Mouse (Mus musculus) limb, embryonic 10.5 days (tissue): ENCODE data around the gene Poc1b. TPM values are rescaled to one million over a fixed set of nuclear protein-coding genes. Genes with fewer than 3 reads are reported as not detected.

Experiments used
- DNase-seq: peaks from one replicate; pipeline ENCODE4 v3.0.0-alpha.2; 2017; ENCODE audit warnings: low spot score
- H3K27ac ChIP-seq: fragments of 300-500 bp; sonication (generic); 2 replicates; pipeline ENCODE4 v1.5.1; 2016; ENCODE audit warnings: mild to moderate bottlenecking
- H3K27me3 ChIP-seq: fragments of 300-500 bp; sonication (generic); 2 replicates; pipeline ENCODE4 v1.6.1; 2016; ENCODE audit warnings: low read depth, mild to moderate bottlenecking; ENCODE audit not compliant: poor library complexity, severe bottlenecking
- H3K36me3 ChIP-seq: fragments of 300-500 bp; sonication (generic); 2 replicates; pipeline ENCODE4 v1.6.1; 2016; ENCODE audit warnings: mild to moderate bottlenecking, moderate library complexity
- H3K4me1 ChIP-seq: fragments of 300-500 bp; sonication (generic); 2 replicates; pipeline ENCODE4 v1.6.1; 2016
- H3K4me3 ChIP-seq: fragments of 300-500 bp; sonication (generic); 2 replicates; pipeline ENCODE4 v1.5.1; 2016; ENCODE audit warnings: mild to moderate bottlenecking, moderate library complexity
- H3K9me3 ChIP-seq: fragments of 300-500 bp; sonication (generic); replicated peaks from 2 replicates; pipeline ENCODE4 v1.6.1; 2016; ENCODE audit warnings: mild to moderate bottlenecking
- WGBS: fragments of 180-500 bp; shearing (Covaris S2); methylation state at CpG from one replicate; pipeline ENCODE4 v1.1.7; 2016; 5-methylcytosine and 5-hydroxymethylcytosine counted together
- polyA plus RNA-seq: library from polyadenylated mRNA; unstranded; fragments of >200 nt; fragmentation: Nextera tagmentation; extraction: Ambion mirVana; gene quantifications from 2 replicates; pipeline ENCODE4 v1.2.1, GENCODE M21; 2016

The Poc1b gene
- polyA plus RNA-seq, 1 experiment from 2014 or later: 39.9 TPM

DNA sequence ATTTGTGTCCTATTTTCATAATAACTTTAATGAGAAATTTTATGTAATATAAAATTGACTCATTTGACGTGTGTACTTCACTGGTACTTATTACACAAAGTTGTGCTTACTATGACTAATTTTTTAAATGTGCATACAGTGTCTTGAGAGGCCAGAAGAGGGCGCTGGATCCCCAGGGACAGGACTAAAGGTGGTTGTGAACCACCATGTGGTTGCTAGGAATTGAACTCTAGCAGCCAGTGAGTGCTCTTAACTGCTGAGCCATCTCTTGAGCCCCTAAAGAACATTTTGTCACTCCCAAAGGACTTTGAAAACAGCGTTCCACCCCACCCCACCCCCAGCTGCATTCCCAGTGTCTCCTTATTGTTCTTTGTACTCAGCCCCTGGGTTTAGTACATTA, 84.0 kb downstream of the Poc1b start:
- Histone ChIP-seq H3K27ac (no peak overlapping the region), H3K4me1 (peaks cover 28% of the 10 kb centered on the region), H3K4me3 (no peak overlapping the region), H3K27me3 (no peaks in the 10 kb centered on the region), H3K9me3 (no peaks in the 10 kb centered on the region), H3K36me3 (peaks cover 11% of the 10 kb centered on the region; the same call in 1 of the 2 replicates)
- WGBS: 41% methylated on average over 3 of the region's 3 CpGs
- DNase-seq: no peak

DNA sequence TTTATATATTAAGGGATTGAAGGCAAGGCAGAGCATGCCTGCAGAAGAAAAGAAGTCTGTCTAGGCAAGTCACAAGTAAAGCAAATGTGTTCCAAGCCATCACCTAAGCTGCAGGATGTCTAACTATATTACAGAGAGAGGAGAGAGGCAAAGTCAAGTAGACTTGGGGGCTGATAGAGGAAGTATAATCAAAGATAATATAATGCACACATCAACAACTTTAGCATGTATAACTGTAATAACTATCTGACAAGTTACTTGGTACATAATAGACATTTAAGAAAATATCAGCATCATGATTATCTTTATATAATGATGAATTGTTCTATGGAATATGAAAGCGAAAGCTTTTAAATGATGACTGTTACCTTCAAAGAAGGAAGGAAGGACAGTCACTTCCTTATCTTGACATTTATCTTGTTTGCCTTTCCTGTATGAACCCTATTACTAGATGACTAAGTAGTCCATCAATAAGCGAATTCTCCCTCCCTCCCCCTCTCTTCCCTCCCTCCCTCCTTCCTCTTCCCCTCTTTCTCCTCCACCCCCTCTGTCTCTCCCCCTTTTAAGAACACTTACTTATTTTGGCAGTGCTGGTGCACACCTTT, 87.7 kb downstream of the Poc1b start:
- Histone ChIP-seq H3K9me3 (no peaks in the 10 kb centered on the region), H3K27me3 (no peaks in the 10 kb centered on the region), H3K4me1 (peaks cover 37% of the 10 kb centered on the region), H3K4me3 (no peak overlapping the region), H3K27ac (no peak overlapping the region), H3K36me3 (peaks cover 17% of the 10 kb centered on the region; the same call in 1 of the 2 replicates)
- 83% methylated on average over 2 of the region's 2 CpGs for WGBS
- no peak for DNase-seq

DNA sequence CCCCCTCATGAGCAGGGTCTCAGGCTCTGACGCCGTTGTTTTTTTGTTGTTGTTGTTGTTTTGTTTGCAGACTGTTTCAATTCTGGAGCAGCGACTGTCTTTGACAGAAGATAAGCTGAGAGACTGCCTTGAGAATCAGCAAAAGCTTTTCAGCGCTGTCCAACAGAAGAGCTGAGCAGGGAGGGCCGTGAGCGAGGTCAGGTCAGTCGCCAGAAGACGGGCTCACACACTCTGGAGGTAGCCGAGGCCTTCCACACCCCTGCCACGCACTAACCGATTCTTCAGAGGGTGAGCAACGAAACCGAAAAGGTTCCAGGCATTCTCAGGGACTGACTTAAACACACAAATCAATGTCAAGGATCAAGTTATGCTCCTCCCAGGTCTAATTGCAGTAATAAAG, 89.7 kb downstream of the Poc1b start:
- Histone ChIP-seq H3K27me3 (no peaks in the 10 kb centered on the region), H3K9me3 (no peaks in the 10 kb centered on the region), H3K4me1 (peaks cover 48% of the 10 kb centered on the region), H3K36me3 (peaks cover 16% of the 10 kb centered on the region; the same call in 1 of the 2 replicates), H3K27ac (peak overlapping the region; percentile 48), H3K4me3 (no peak overlapping the region)
- DNase-seq: no peak
- WGBS: 75% methylated on average over 13 of the region's 13 CpGs

DNA sequence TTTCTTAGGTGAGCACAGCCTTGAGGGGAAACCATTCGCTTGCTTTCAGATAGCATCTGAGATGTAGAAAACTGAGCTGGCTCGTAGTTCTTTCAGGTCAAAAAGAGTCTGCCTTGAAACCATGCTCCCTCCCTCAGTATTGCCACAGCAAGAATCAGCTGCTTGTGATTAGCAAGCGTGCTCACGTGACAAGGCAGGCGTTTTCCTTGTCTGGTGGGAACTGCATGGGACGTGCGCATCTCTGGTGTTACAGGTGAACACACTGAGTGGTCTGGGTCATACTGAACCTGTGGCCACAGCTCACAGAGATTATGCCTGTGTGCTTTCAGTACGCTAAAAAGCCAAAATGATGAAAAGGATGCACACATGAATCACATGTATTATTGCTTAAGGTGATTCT, 90.3 kb downstream of the Poc1b start:
- WGBS: 59% methylated on average over 8 of the region's 8 CpGs
- no peak for DNase-seq
- H3K27me3 ChIP-seq: no peaks in the 10 kb centered on the region
- H3K27ac ChIP-seq: peak overlapping the region; percentile 48; the same call in 1 of the 2 replicates
- H3K9me3 ChIP-seq: no peaks in the 10 kb centered on the region
- H3K4me3 ChIP-seq: no peak overlapping the region
- H3K36me3 ChIP-seq: peaks cover 16% of the 10 kb centered on the region; the same call in 1 of the 2 replicates
- peaks cover 53% of the 10 kb centered on the region for H3K4me1 ChIP-seq

DNA sequence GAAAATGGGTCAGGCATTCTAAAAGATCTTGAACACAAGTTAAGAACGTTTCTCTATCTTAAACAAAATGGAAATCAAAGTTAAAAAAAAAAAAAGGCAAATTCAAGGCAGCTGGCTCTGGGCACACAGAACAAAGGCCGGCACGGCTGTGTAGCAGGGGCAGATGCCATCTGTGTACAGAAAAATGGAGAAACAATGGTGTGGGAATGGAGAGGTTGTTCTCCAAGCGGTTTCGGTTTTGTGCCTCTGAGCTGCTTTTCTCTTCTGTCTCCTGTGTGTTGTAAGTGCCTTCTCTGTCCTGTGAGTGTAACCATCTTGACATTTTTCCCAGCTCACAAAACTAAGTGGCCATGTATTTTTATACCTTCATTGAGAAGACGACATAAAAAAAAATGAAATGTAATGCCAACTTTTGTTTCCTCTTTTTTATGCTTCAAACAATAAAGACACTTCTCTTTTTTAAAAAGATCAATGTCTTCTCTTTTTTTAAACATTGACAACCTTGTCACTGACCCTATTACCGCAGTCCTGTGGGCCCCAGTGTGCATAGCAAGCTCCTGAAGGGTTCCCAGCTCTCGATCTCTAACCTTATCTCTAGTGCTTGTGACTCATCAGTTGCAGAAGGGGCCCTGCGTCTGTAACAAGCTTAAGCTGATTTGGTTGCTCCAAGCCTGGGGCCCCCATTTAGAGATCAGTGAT, 90.9 kb downstream of the Poc1b start:
- H3K9me3 ChIP-seq: no peaks in the 10 kb centered on the region
- H3K36me3 ChIP-seq: peaks cover 14% of the 10 kb centered on the region; the same call in 1 of the 2 replicates
- no peak for DNase-seq
- no peaks in the 10 kb centered on the region for H3K27me3 ChIP-seq
- 84% methylated on average over 9 of the region's 9 CpGs for WGBS
- H3K4me1 ChIP-seq: peaks cover 57% of the 10 kb centered on the region
- no peak overlapping the region for H3K4me3 ChIP-seq
- no peak overlapping the region for H3K27ac ChIP-seq

DNA sequence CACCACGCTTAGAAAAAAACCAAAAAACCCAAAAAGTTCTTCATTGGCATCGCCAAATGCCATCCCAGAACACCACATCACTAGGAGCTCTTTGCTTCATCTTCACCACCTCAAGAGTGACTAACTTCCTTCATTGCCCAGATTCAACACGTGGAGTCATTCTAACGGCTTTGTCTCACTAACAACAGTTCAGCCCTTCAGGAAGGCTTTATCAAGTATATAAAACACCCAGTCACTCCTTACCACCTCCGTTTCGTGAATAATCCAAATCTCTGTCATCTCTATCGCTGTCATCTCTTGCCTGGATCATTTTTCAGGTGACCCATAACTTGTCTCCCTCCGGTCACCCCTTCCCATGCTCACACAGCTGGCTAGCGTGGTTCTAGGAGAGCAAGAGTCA, 92.1 kb downstream of the Poc1b start:
- Histone ChIP-seq H3K27me3 (no peaks in the 10 kb centered on the region), H3K4me1 (peaks cover 59% of the 10 kb centered on the region), H3K9me3 (no peaks in the 10 kb centered on the region), H3K27ac (no peak overlapping the region; the same call in 1 of the 2 replicates), H3K4me3 (no peak overlapping the region), H3K36me3 (peaks cover 12% of the 10 kb centered on the region; the same call in 1 of the 2 replicates)
- no peak for DNase-seq
- WGBS: 92% methylated on average over 9 of the region's 9 CpGs

DNA sequence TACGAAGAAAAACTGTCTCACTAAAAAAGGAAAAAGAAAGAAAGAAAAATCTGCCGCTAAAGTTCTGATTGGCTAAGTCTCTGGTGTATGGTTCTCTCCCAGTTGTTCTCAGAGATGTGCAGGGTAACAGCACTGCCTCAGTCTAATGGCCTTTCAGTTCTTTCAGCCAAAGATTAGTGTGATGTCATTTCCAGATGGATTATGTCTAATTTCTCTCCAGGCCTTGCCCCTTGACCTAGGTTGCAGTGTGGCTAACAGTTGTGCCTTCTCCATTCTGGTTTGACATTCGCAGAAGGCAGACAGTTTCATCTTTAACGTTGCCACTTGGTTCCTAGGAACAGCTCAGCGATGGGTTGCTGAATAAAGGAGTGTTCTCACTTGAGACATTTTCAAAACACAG, 94.1 kb downstream of the Poc1b start:
- no peak for DNase-seq
- H3K36me3 ChIP-seq: peaks cover 12% of the 10 kb centered on the region; the same call in 1 of the 2 replicates
- H3K4me3 ChIP-seq: no peak overlapping the region
- no peaks in the 10 kb centered on the region for H3K27me3 ChIP-seq
- no peaks in the 10 kb centered on the region for H3K9me3 ChIP-seq
- no peak overlapping the region for H3K27ac ChIP-seq
- peaks cover 63% of the 10 kb centered on the region for H3K4me1 ChIP-seq
- 65% methylated on average over 5 of the region's 5 CpGs for WGBS

DNA sequence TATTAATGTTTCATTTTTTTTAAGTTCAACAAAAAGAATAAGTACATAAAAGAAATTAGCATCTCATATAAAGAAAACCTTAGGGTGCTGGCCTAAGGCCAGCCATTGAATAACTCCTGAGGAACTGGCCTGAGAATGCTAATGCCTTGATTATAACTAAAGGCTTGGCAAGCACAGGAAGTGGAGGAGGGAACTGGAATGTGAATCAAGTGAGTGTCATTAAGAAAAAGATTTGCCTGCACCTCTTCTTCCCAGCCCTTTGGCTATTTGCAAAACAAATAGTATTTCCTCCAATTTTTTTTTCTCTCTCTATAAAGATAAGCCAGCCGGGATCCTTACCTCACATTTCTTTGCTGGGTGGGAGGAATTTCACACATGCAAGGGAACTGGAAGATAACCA, 95.0 kb downstream of the Poc1b start:
- no peaks in the 10 kb centered on the region for H3K27me3 ChIP-seq
- no peak for DNase-seq
- H3K4me3 ChIP-seq: no peak overlapping the region
- H3K4me1 ChIP-seq: peaks cover 63% of the 10 kb centered on the region
- no peak overlapping the region for H3K27ac ChIP-seq
- whole genome bisulfite sequencing: 23% methylated on average over 1 of the region's 1 CpGs
- H3K9me3 ChIP-seq: no peaks in the 10 kb centered on the region
- H3K36me3 ChIP-seq: peaks cover 12% of the 10 kb centered on the region; the same call in 1 of the 2 replicates

DNA sequence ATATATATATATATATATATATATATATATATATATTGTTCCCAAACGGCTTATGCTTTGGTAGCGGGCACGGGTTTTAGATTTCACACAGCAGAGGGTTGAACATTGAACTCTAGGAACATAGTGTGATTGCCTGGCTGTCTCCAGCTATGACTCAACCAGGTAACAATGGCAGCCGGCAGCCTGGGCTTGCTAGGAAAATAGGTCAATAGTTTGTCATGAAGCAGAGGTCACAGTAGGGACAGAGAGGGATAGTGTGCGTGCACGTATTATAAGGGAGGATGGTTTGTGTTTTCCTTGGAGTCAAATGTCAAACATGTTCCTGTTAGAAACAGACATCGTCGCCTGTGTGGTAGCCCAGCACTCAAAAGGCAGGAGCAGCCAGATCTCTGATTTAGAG, 95.5 kb downstream of the Poc1b start:
- Histone ChIP-seq H3K4me1 (peaks cover 61% of the 10 kb centered on the region), H3K4me3 (no peak overlapping the region), H3K9me3 (no peaks in the 10 kb centered on the region), H3K27ac (no peak overlapping the region), H3K36me3 (peaks cover 12% of the 10 kb centered on the region; the same call in 1 of the 2 replicates), H3K27me3 (no peaks in the 10 kb centered on the region)
- 20% methylated on average over 8 of the region's 8 CpGs for WGBS
- no peak for DNase-seq

DNA sequence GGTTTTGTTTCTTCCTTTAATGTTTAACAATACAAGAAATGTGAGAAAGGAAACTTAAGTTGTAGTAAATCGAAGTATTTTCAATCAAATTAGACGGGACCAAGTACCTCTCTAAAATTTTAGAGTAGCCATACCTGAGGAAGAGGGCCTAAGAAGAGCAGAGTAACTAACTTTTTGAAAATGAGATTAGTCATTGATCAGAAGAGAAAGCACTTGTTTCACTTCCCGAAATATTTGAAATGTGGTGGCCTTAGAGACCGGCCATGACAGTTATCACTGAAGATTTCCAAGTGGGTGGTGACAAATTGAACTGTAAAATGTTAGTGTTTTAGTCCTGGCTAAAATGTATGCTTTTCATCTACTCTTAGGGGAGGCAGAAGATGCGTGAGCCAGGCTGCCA, 96.3 kb downstream of the Poc1b start:
- H3K36me3 ChIP-seq: peaks cover 10% of the 10 kb centered on the region; the same call in 1 of the 2 replicates
- H3K4me3 ChIP-seq: peak overlapping the region; percentile 43
- peaks cover 65% of the 10 kb centered on the region for H3K4me1 ChIP-seq
- WGBS: 47% methylated on average over 5 of the region's 5 CpGs
- peak overlapping the region; percentile 73 for H3K27ac ChIP-seq
- DNase-seq: no peak
- no peaks in the 10 kb centered on the region for H3K9me3 ChIP-seq
- no peaks in the 10 kb centered on the region for H3K27me3 ChIP-seq

DNA sequence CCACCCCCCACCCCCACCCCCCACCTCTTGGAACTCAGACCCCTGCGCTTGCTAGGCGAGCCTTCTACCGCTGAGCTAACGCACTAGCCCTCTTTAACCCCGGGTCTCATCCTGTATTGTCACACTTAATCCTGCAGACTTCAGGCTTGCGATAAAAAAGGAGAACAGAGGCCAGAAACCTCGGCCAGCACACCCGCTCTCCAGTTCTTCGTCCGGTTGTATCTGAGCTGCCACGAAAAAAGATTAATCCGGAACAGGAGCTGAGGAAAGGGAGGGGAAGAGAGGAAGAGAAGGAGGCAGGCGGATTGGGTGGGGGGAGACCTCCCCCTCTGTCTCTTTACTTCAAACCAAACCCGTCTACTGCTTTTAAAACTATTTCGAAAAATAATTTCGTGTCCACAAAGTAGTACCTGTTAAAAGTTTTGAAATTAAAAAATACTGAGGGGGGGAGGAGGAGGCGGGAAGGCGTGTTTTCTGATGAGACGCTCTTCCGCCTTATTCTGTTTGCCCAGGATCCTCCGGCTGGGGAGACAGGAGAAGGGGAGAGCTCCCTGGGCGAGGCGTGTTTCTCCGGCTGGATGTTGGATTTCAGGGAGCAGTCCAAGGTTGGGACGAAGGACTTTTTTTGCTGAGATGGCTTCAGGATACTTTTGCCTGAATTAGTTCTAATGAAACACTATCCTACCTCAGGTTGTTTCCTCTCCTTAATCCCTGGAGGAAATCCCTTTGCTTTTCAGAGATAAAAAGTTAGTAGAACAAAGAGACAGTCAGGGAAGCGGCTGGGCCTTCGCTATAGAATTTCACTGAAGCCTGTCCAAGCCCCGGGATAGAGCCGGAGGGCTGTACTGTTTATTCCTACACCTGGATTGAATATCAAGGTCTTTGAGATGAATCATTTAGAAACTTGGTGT, 97.0 kb downstream of the Poc1b start:
- 0 out of 2 replicates have a peak, but pooled peaks cover 4% of the 10 kb centered on the region for H3K36me3 ChIP-seq
- H3K4me3 ChIP-seq: peak overlapping the region; percentile 43
- peaks cover 65% of the 10 kb centered on the region for H3K4me1 ChIP-seq
- H3K9me3 ChIP-seq: no peaks in the 10 kb centered on the region
- peak; percentile 45 for DNase-seq
- peak overlapping the region; percentile 73 for H3K27ac ChIP-seq
- WGBS: under 1% methylated on average over 29 of the region's 29 CpGs
- no peaks in the 10 kb centered on the region for H3K27me3 ChIP-seq

DNA sequence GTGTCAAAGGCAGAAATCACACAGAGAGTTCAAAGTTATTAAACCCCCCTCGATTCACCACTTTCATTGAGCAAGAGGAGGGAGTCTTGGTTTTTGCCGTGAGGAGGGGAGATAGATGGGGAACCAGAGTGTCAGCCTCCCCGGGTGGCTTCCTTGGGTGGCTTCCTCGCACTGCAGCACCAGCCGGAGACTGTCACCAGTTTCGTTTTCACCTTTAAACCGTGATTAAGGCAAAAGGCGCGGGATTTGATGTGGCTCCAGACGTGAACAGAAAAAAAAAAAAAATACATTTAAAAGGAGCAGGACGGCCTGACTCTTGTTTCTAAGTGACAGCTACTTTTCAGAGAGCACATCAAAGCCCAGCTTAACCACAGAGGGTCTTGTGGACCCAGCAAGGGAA, 97.7 kb downstream of the Poc1b start:
- Histone ChIP-seq H3K9me3 (no peaks in the 10 kb centered on the region), H3K36me3 (0 out of 2 replicates have a peak, but pooled peaks cover 2% of the 10 kb centered on the region), H3K4me1 (peaks cover 66% of the 10 kb centered on the region), H3K27ac (peak overlapping the region; percentile 73), H3K27me3 (no peaks in the 10 kb centered on the region), H3K4me3 (peak overlapping the region; percentile 43)
- 5% methylated on average over 11 of the region's 11 CpGs for WGBS
- DNase-seq: no peak
